Mouse (Mus musculus): Measurements from ENCODE around the gene Gm21969. TPM values are rescaled to one million over a fixed set of nuclear protein-coding genes. Genes with fewer than 3 reads are reported as not detected.

Gm21969 gene
- polyA plus RNA-seq, 1 experiment from 2014 or later = not detected

- Histone ChIP-seq H3K4me3 (no peak overlapping the region), H3K27ac (no peak overlapping the region), H3K27me3 (ENCODE audit: insufficient read depth, poor library complexity, severe bottlenecking) (no peaks in the 10 kb centered on the region), H3K9me3 (no peaks in the 10 kb centered on the region), H3K4me1 (replicated peaks) (no peaks in the 10 kb centered on the region), H3K36me3 (peaks cover 10% of the 10 kb centered on the region; the same call in 1 of the 2 replicates)
- 72% methylated on average over 10 of the region's 10 CpGs for WGBS
- no peak for DNase-seq (ENCODE audit: low spot score)
These were observed 27.2 kb downstream of the Gm21969 start for GRCm38 (mm10) chr4:139630171-139630570.

DNA sequence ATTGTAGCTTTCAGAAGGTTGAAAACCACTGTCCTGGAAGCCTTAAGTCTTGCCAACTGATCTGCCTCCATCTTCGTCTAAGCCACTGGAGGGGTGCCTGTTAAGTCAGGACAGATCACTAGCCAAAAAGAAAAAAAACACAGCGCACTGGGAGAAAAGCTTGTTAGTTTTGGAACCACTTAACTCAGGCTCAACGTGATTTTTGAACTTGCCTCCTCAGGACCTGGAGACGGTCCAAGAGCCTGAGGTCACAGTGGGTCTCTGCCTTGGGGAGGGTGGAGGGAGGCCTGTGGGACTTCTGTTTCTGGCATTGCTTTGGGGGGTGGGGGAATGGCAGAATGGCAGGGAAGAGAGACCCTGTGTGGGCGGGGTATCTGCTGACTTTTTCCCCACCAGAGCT is 28.2 kb downstream of the Gm21969 start:
- DNase-seq (ENCODE audit: low spot score) = no peak
- no peaks in the 10 kb centered on the region for H3K4me1 ChIP-seq (replicated peaks)
- H3K27ac ChIP-seq = no peak overlapping the region
- WGBS = 82% methylated on average over 5 of the region's 5 CpGs
- no peak overlapping the region for H3K4me3 ChIP-seq
- H3K27me3 ChIP-seq (ENCODE audit: insufficient read depth, poor library complexity, severe bottlenecking) = no peaks in the 10 kb centered on the region
- H3K36me3 ChIP-seq = peaks cover 17% of the 10 kb centered on the region; the same call in 1 of the 2 replicates
- no peaks in the 10 kb centered on the region for H3K9me3 ChIP-seq

- WGBS = 89% methylated on average over 7 of the region's 7 CpGs
- no peak for DNase-seq (ENCODE audit: low spot score)
- H3K27ac ChIP-seq = no peak overlapping the region
These were observed 28.7 kb downstream of the Gm21969 start for GRCm38 (mm10) chr4:139631569-139632253.

GRCm38 (mm10) chr4:139632254-139632580 is 29.2 kb downstream of the Gm21969 start:
- Histone ChIP-seq H3K27me3 (ENCODE audit: insufficient read depth, poor library complexity, severe bottlenecking) (no peaks in the 10 kb centered on the region), H3K4me1 (replicated peaks) (no peaks in the 10 kb centered on the region), H3K9me3 (no peaks in the 10 kb centered on the region), H3K4me3 (no peak overlapping the region), H3K27ac (no peak overlapping the region), H3K36me3 (peaks cover 21% of the 10 kb centered on the region)
- WGBS = 88% methylated on average over 10 of the region's 10 CpGs
- no peak for DNase-seq (ENCODE audit: low spot score)

More at GRCm38 (mm10) chr4:139631569-139632253, 28.7 kb downstream of the Gm21969 start:
- Histone ChIP-seq H3K27me3 (ENCODE audit: insufficient read depth, poor library complexity, severe bottlenecking) (no peaks in the 10 kb centered on the region), H3K9me3 (no peaks in the 10 kb centered on the region), H3K4me3 (no peak overlapping the region), H3K36me3 (peaks cover 17% of the 10 kb centered on the region; the same call in 1 of the 2 replicates), H3K4me1 (replicated peaks) (no peaks in the 10 kb centered on the region)

GRCm38 (mm10) chr4:139636373-139636772 is 33.4 kb downstream of the Gm21969 start:
- DNase-seq (ENCODE audit: low spot score) = peak; percentile 70
- WGBS = 29% methylated on average over 7 of the region's 7 CpGs
- H3K36me3 ChIP-seq = peaks cover 20% of the 10 kb centered on the region
- no peak overlapping the region for H3K27ac ChIP-seq
- peaks cover 23% of the 10 kb centered on the region for H3K4me1 ChIP-seq (replicated peaks)
- H3K4me3 ChIP-seq = no peak overlapping the region
- H3K9me3 ChIP-seq = no peaks in the 10 kb centered on the region
- H3K27me3 ChIP-seq (ENCODE audit: insufficient read depth, poor library complexity, severe bottlenecking) = peaks cover 12% of the 10 kb centered on the region

DNA sequence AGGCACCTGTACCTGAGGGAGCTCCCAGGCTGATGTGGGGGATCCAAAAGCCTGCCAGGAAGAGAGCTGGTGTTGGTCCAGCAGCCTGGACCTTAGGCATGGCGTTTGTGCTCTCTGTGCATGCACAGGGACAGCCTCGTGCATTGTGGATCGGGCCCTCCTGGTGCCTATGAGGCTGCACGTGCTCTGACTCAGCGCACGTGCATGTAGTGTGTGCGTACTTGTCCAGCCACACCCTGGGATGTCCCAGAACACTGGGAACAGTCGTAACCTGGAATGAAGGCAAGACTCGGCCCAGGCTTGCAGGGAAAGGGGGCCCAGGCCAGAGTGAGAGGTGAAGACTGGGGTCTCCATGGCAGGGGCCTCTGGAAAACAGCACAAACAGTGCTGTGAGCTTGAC is 34.9 kb downstream of the Gm21969 start:
- no peak overlapping the region for H3K27ac ChIP-seq
- peaks cover 27% of the 10 kb centered on the region for H3K27me3 ChIP-seq (ENCODE audit: insufficient read depth, poor library complexity, severe bottlenecking)
- H3K36me3 ChIP-seq = peaks cover 20% of the 10 kb centered on the region
- DNase-seq (ENCODE audit: low spot score) = no peak
- 89% methylated on average over 9 of the region's 9 CpGs for WGBS
- H3K9me3 ChIP-seq = no peaks in the 10 kb centered on the region
- H3K4me1 ChIP-seq (replicated peaks) = peaks cover 36% of the 10 kb centered on the region
- H3K4me3 ChIP-seq = no peak overlapping the region

DNA sequence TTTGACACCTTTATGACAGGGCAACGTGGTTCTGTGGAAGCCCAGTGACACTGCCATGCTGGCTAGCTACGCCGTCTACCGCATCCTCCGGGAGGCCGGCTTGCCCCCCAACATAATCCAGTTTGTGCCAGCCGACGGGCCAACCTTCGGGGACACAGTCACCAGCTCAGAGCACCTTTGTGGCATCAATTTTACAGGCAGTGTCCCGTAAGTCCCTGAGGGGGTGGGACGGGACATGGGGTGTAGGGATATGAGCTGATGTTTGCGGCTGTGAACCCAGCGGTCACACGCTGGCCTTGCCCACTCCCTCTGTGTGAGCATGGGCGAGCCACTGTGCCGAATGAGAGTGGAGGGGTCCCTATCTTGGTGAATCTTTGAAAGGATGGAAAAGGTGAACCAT is 35.4 kb downstream of the Gm21969 start:
- no peak for DNase-seq (ENCODE audit: low spot score)
- Histone ChIP-seq H3K9me3 (no peaks in the 10 kb centered on the region), H3K27ac (no peak overlapping the region), H3K4me3 (no peak overlapping the region), H3K4me1 (replicated peaks) (peaks cover 36% of the 10 kb centered on the region), H3K36me3 (peaks cover 20% of the 10 kb centered on the region), H3K27me3 (ENCODE audit: insufficient read depth, poor library complexity, severe bottlenecking) (peaks cover 32% of the 10 kb centered on the region)
- 94% methylated on average over 16 of the region's 16 CpGs for WGBS

DNA sequence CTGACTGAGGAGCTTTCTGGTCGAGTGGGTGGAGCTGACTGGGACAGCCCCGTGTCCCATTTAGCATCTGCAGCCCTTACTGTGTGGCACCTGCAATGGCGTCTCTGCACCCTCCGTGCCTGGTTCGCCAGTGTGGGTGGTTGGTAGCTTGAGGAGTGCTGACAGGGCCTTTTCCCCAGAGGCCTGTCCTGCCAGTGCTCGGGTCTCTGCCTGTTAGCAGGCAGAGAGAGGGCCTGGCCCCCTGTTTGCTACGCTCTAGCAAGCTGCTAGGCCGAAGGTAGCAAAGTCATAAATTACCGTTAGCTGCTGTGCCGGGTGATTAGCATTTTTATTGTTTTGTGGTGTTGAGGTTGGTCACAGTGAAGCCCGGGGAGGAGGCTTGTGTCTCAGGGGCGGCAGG is 36.8 kb downstream of the Gm21969 start:
- peaks cover 22% of the 10 kb centered on the region for H3K36me3 ChIP-seq
- DNase-seq (ENCODE audit: low spot score) = no peak
- H3K27me3 ChIP-seq (ENCODE audit: insufficient read depth, poor library complexity, severe bottlenecking) = peaks cover 38% of the 10 kb centered on the region
- H3K4me1 ChIP-seq (replicated peaks) = peaks cover 41% of the 10 kb centered on the region
- WGBS = 31% methylated on average over 12 of the region's 12 CpGs
- H3K4me3 ChIP-seq = no peak overlapping the region
- peak overlapping the region; percentile 63; the same call in 1 of the 2 replicates for H3K27ac ChIP-seq
- H3K9me3 ChIP-seq = no peaks in the 10 kb centered on the region

DNA sequence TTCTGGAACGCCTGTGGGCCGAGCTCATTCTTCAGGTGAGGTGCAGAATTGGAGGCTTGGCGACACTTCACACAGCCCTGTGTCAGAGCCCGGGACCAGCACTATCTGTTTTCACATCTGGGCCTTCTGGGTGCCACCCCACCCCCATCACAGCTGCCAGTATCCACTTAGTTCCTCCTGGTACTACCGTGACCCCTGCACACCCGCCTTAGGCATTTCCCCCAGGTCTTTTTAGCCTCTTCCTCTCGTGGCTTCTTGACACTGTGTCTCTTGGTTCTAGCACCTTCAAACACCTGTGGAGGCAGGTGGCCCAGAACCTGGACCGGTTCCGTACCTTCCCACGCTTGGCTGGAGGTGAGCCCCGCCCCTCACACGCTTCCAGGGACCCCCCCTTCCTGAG is 37.3 kb downstream of the Gm21969 start:
- Histone ChIP-seq H3K36me3 (peaks cover 26% of the 10 kb centered on the region), H3K4me1 (replicated peaks) (peaks cover 41% of the 10 kb centered on the region), H3K9me3 (no peaks in the 10 kb centered on the region), H3K4me3 (no peak overlapping the region), H3K27ac (0 out of 2 replicates have a peak overlapping the region, but pooled peaks have one; percentile 63), H3K27me3 (ENCODE audit: insufficient read depth, poor library complexity, severe bottlenecking) (peaks cover 38% of the 10 kb centered on the region)
- 71% methylated on average over 12 of the region's 12 CpGs for WGBS
- DNase-seq (ENCODE audit: low spot score) = no peak

DNA sequence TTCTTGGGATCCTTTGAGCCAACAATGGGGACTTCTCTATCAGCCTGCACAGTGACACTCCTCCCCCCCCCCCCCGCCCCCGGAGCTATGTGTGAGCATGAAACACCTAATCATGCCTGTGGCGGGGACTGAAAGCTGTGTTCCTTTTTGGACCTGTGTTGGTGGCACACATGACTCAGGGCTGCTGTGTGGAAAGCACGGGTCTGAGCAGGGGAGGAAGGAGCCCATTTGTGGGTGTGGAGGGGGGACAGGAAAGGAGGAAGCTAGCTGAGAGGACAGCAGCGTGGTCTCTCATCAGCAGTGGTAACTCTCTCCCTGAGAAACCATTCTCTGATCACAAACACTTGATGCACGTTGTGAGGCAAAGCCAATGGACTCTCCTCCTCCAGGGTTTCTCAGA is 37.8 kb downstream of the Gm21969 start:
- 58% methylated on average over 6 of the region's 6 CpGs for WGBS

GRCm38 (mm10) chr4:139641829-139642425 is 38.9 kb downstream of the Gm21969 start:
- peaks cover 38% of the 10 kb centered on the region for H3K27me3 ChIP-seq (ENCODE audit: insufficient read depth, poor library complexity, severe bottlenecking)
- DNase-seq (ENCODE audit: low spot score) = peak; percentile 50
- H3K4me1 ChIP-seq (replicated peaks) = peaks cover 41% of the 10 kb centered on the region
- 2% methylated on average over 30 of the region's 30 CpGs for WGBS
- peak overlapping the region; percentile 65 for H3K27ac ChIP-seq
- H3K4me3 ChIP-seq = peak overlapping the region; percentile 45
- no peaks in the 10 kb centered on the region for H3K9me3 ChIP-seq
- peaks cover 26% of the 10 kb centered on the region for H3K36me3 ChIP-seq

More for the DNA sequence above, 37.8 kb downstream of the Gm21969 start:
- no peak for DNase-seq (ENCODE audit: low spot score)
- Histone ChIP-seq H3K27ac (no peak overlapping the region), H3K27me3 (ENCODE audit: insufficient read depth, poor library complexity, severe bottlenecking) (peaks cover 38% of the 10 kb centered on the region), H3K36me3 (peaks cover 25% of the 10 kb centered on the region), H3K4me1 (replicated peaks) (peaks cover 41% of the 10 kb centered on the region), H3K9me3 (no peaks in the 10 kb centered on the region), H3K4me3 (no peak overlapping the region)

- DNase-seq (ENCODE audit: low spot score) = peak; percentile 86
- 18% methylated on average over 9 of the region's 9 CpGs for WGBS
These were observed 41.0 kb downstream of the Gm21969 start for GRCm38 (mm10) chr4:139643972-139644371.

GRCm38 (mm10) chr4:139646916-139647315 is 43.9 kb downstream of the Gm21969 start:
- H3K4me3 ChIP-seq = no peak overlapping the region
- no peaks in the 10 kb centered on the region for H3K9me3 ChIP-seq
- peaks cover 20% of the 10 kb centered on the region for H3K27me3 ChIP-seq (ENCODE audit: insufficient read depth, poor library complexity, severe bottlenecking)
- no peak overlapping the region for H3K27ac ChIP-seq
- peaks cover 25% of the 10 kb centered on the region for H3K4me1 ChIP-seq (replicated peaks)
- DNase-seq (ENCODE audit: low spot score) = no peak
- WGBS = 85% methylated on average over 7 of the region's 7 CpGs
- peaks cover 29% of the 10 kb centered on the region for H3K36me3 ChIP-seq

More at GRCm38 (mm10) chr4:139643972-139644371, 41.0 kb downstream of the Gm21969 start:
- Histone ChIP-seq H3K27ac (no peak overlapping the region), H3K36me3 (peaks cover 29% of the 10 kb centered on the region), H3K4me1 (replicated peaks) (peaks cover 41% of the 10 kb centered on the region), H3K27me3 (ENCODE audit: insufficient read depth, poor library complexity, severe bottlenecking) (peaks cover 38% of the 10 kb centered on the region), H3K4me3 (no peak overlapping the region), H3K9me3 (no peaks in the 10 kb centered on the region)
